Mouse (Mus musculus): ENCODE measurements around the gene Eif3k. TPM values are rescaled to one million over a fixed set of nuclear protein-coding genes. Genes with fewer than 3 reads are reported as not detected.
"Not testable (repeated sequence)": the region's sequence is repeated elsewhere in the genome, so short reads cannot be mapped to it uniquely, and the experiment has no call there.

Gene Eif3k
- total RNA-seq, 1 experiment from 2014 or later = 291 TPM

GRCm38 (mm10) chr7:28992997-28993396 is 11.3 kb upstream of the Eif3k start:
- ATAC-seq (replicated peaks; ENCODE audit: insufficient number of reproducible peaks, low FRiP score, low TSS enrichment, poor library complexity, severe bottlenecking) = no peak

GRCm38 (mm10) chr7:28991616-28992015 is 10.0 kb upstream of the Eif3k start:
- no peak for ATAC-seq (replicated peaks; ENCODE audit: insufficient number of reproducible peaks, low FRiP score, low TSS enrichment, poor library complexity, severe bottlenecking)

GRCm38 (mm10) chr7:28990766-28991273 is 9.2 kb upstream of the Eif3k start:
- no peak for ATAC-seq (replicated peaks; ENCODE audit: insufficient number of reproducible peaks, low FRiP score, low TSS enrichment, poor library complexity, severe bottlenecking)

- no peak for ATAC-seq (replicated peaks; ENCODE audit: insufficient number of reproducible peaks, low FRiP score, low TSS enrichment, poor library complexity, severe bottlenecking)
Observed at GRCm38 (mm10) chr7:28985207-28985606, 3.5 kb upstream of the Eif3k start.

GRCm38 (mm10) chr7:28984452-28984851 is 2.8 kb upstream of the Eif3k start:
- no peak for ATAC-seq (replicated peaks; ENCODE audit: insufficient number of reproducible peaks, low FRiP score, low TSS enrichment, poor library complexity, severe bottlenecking)

GRCm38 (mm10) chr7:28983849-28984248 is 2.2 kb upstream of the Eif3k start:
- no peak for ATAC-seq (replicated peaks; ENCODE audit: insufficient number of reproducible peaks, low FRiP score, low TSS enrichment, poor library complexity, severe bottlenecking)

GRCm38 (mm10) chr7:28983141-28983564 is 1.5 kb upstream of the Eif3k start:
- ATAC-seq (replicated peaks; ENCODE audit: insufficient number of reproducible peaks, low FRiP score, low TSS enrichment, poor library complexity, severe bottlenecking) = no peak

GRCm38 (mm10) chr7:28982274-28983013 is 780 bp upstream of the Eif3k start:
- peak; percentile 47 for ATAC-seq (replicated peaks; ENCODE audit: insufficient number of reproducible peaks, low FRiP score, low TSS enrichment, poor library complexity, severe bottlenecking)

- ATAC-seq (replicated peaks; ENCODE audit: insufficient number of reproducible peaks, low FRiP score, low TSS enrichment, poor library complexity, severe bottlenecking) = no peak
Observed at GRCm38 (mm10) chr7:28977556-28977955, 4.1 kb downstream of the Eif3k start.

- no peak for ATAC-seq (replicated peaks; ENCODE audit: insufficient number of reproducible peaks, low FRiP score, low TSS enrichment, poor library complexity, severe bottlenecking)
Observed at GRCm38 (mm10) chr7:28973025-28973424, 8.6 kb downstream of the Eif3k start.

GRCm38 (mm10) chr7:28972542-28972985 is 9.1 kb downstream of the Eif3k start:
- ATAC-seq (replicated peaks; ENCODE audit: insufficient number of reproducible peaks, low FRiP score, low TSS enrichment, poor library complexity, severe bottlenecking) = peak; percentile 13; the same call in 1 of the 2 replicates

- 0 out of 2 replicates have a peak, but pooled peaks have one; percentile 20 for ATAC-seq (replicated peaks; ENCODE audit: insufficient number of reproducible peaks, low FRiP score, low TSS enrichment, poor library complexity, severe bottlenecking)
Observed at GRCm38 (mm10) chr7:28971770-28972269, 9.8 kb downstream of the Eif3k start.

- ATAC-seq (replicated peaks; ENCODE audit: insufficient number of reproducible peaks, low FRiP score, low TSS enrichment, poor library complexity, severe bottlenecking) = peak; percentile 70
Observed at GRCm38 (mm10) chr7:28971029-28971428, 10.6 kb downstream of the Eif3k start.

- no peak for ATAC-seq (replicated peaks; ENCODE audit: insufficient number of reproducible peaks, low FRiP score, low TSS enrichment, poor library complexity, severe bottlenecking)
Observed at GRCm38 (mm10) chr7:28969672-28970394, 11.8 kb downstream of the Eif3k start.

- ATAC-seq (replicated peaks; ENCODE audit: insufficient number of reproducible peaks, low FRiP score, low TSS enrichment, poor library complexity, severe bottlenecking) = no peak
Observed at GRCm38 (mm10) chr7:28969271-28969670, 12.4 kb downstream of the Eif3k start.

GRCm38 (mm10) chr7:28968120-28968519 is 13.5 kb downstream of the Eif3k start:
- not testable (repeated sequence) for ATAC-seq (replicated peaks; ENCODE audit: insufficient number of reproducible peaks, low FRiP score, low TSS enrichment, poor library complexity, severe bottlenecking)

- ATAC-seq (replicated peaks; ENCODE audit: insufficient number of reproducible peaks, low FRiP score, low TSS enrichment, poor library complexity, severe bottlenecking) = no peak
Observed at GRCm38 (mm10) chr7:28966751-28967505, 14.7 kb downstream of the Eif3k start.

GRCm38 (mm10) chr7:28966181-28966580 is 15.5 kb downstream of the Eif3k start:
- ATAC-seq (replicated peaks; ENCODE audit: insufficient number of reproducible peaks, low FRiP score, low TSS enrichment, poor library complexity, severe bottlenecking) = no peak

GRCm38 (mm10) chr7:28965346-28965840 is 16.3 kb downstream of the Eif3k start:
- no peak for ATAC-seq (replicated peaks; ENCODE audit: insufficient number of reproducible peaks, low FRiP score, low TSS enrichment, poor library complexity, severe bottlenecking)

Data from monocyte, adult 5-6 weeks (primary cell).